Mouse (Mus musculus) bone marrow macrophage, adult 2 months (primary cell): Measurements from ENCODE around the gene Nmb.

Experiments
- CTCF ChIP-seq: IDR thresholded peaks from 2 replicates; pipeline ENCODE4 v1.5.1; 2012; ENCODE audit warnings: low read depth, mild to moderate bottlenecking, low read length, moderate library complexity
- POLR2A ChIP-seq: IDR thresholded peaks from 2 replicates; pipeline ENCODE4 v1.6.1; 2012; ENCODE audit warnings: mild to moderate bottlenecking, low read depth, low read length, borderline replicate concordance

DNA sequence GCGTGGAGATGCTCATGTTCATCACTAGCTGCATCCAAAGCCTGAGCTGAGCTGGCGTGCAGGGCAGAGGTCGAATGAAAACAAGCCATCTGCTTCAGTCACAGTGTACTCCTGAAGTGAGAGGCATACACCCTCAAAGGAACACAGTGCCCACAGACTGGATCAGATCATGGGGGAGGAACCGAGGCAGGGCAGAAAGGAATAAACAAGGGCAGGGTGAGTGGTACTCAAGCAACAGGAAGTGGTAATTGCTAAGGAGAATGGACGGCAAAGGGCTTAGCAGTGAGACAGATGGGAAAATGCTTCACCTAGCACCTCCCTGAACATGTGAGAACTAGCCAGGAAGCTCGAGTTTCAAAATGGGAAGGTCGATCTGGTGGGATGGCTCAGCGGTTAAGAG is 7.6 kb upstream of the Nmb start:
- TF ChIP-seq CTCF (no peak), POLR2A (no peak)
